Mouse (Mus musculus) erythroblast, embryonic 14.5 days (primary cell): ENCODE data around the gene Igsf8.

Experiments
- GATA1 ChIP-seq: IDR thresholded peaks from 2 replicates; pipeline ENCODE4 v1.6.1; 2012; ENCODE audit warnings: low read length, inconsistent platforms, mixed read lengths
- TAL1 ChIP-seq: IDR thresholded peaks from 3 replicates; pipeline ENCODE4 v1.6.1; 2012; ENCODE audit warnings: low read length, inconsistent platforms, mixed read lengths

DNA sequence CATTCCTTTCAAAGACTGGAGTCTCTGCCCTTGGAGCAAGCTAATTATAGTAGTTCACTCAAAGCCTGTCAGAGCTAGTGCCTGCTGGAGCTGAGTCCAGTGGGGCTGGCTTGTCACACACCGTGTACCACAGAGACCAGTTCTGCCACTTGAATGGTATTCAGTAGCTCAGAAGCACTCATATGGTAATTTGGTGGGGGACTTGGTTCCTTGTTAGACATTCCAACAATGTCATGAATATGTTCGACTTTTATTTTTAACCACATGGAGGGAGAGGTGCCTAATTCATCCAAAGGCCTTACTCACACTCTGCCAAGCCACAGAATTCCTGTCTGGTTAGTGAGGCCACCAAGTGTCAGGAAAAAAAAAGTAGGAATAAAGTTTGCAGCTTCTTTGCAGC lies 19.0 kb upstream of the Igsf8 start:
- TF ChIP-seq TAL1 (no peak), GATA1 (no peak)
